Mouse (Mus musculus) neural tube, embryonic 12.5 days (tissue): ENCODE measurements at regions not wholly inside any gene's neighbourhood (a gene's known extent, or its start where the extent isn't known, plus 50 kb on each side); places are given as distances from the start of the nearest gene placed in this dataset. TPM values are rescaled to one million over a fixed set of nuclear protein-coding genes. Genes with fewer than 3 reads are reported as not detected.

ENCODE experiments used
- ATAC-seq: fragments of 200-750 bp; cut with Nextera tagmentation; 2 replicates; pipeline ENCODE4 v1.8.0; 2017; ENCODE audit warnings: low read depth, mild to moderate bottlenecking, moderate TSS enrichment, moderate library complexity; ENCODE audit not compliant: low FRiP score
- H3K27ac ChIP-seq: fragments of 300-500 bp; sonication (generic); 2 replicates; pipeline ENCODE4 v1.5.1; 2016
- H3K27me3 ChIP-seq: fragments of 300-500 bp; sonication (generic); replicated peaks from 2 replicates; pipeline ENCODE4 v1.6.1; 2016; ENCODE audit warnings: mild to moderate bottlenecking
- H3K36me3 ChIP-seq: fragments of 300-500 bp; sonication (generic); 2 replicates; pipeline ENCODE4 v1.6.1; 2016; ENCODE audit warnings: mild to moderate bottlenecking
- H3K4me1 ChIP-seq: fragments of 300-500 bp; sonication (generic); 2 replicates; pipeline ENCODE4 v1.6.1; 2016
- H3K4me2 ChIP-seq: fragments of 300-500 bp; sonication (generic); replicated peaks from 2 replicates; pipeline ENCODE4 v1.6.1; 2016; ENCODE audit warnings: mild to moderate bottlenecking
- H3K4me3 ChIP-seq: fragments of 300-500 bp; sonication (generic); 2 replicates; pipeline ENCODE4 v1.5.1; 2016
- H3K9ac ChIP-seq: fragments of 300-500 bp; sonication (generic); 2 replicates; pipeline ENCODE4 v1.6.1; 2016; ENCODE audit warnings: mild to moderate bottlenecking
- H3K9me3 ChIP-seq: fragments of 300-500 bp; sonication (generic); 2 replicates; pipeline ENCODE4 v1.6.1; 2016; ENCODE audit warnings: mild to moderate bottlenecking
- WGBS: fragments of 180-500 bp; shearing (Covaris S2); methylation state at CpG from one replicate; pipeline ENCODE4 v1.1.7; 2016; 5-methylcytosine and 5-hydroxymethylcytosine counted together
- microRNA counts: library from miRNA; unstranded; fragments of <30 nt; microRNA quantifications from one replicate; lab custom pipeline; 2017
- microRNA-seq: library from miRNA; unstranded; fragments of <30 nt; microRNA quantifications from one replicate; pipeline ENCODE4, GENCODE M21; 2017

- Histone ChIP-seq H3K27me3 (no peaks in the 10 kb centered on the region), H3K9ac (no peak overlapping the region), H3K4me2 (no peak overlapping the region), H3K9me3 (no peaks in the 10 kb centered on the region), H3K4me3 (no peak overlapping the region), H3K36me3 (no peaks in the 10 kb centered on the region), H3K4me1 (0 out of 2 replicates have a peak, but pooled peaks cover 2% of the 10 kb centered on the region), H3K27ac (no peak overlapping the region)
- 32% methylated on average over 10 of the region's 10 CpGs for WGBS
- 0 out of 2 replicates have a peak, but pooled peaks have one; percentile 29 for ATAC-seq
These were observed 112.6 kb upstream of the Tll1 start for GRCm38 (mm10) chr8:64318524-64319219.

- no peak for ATAC-seq
- Histone ChIP-seq H3K27ac (no peak overlapping the region), H3K27me3 (no peaks in the 10 kb centered on the region), H3K4me1 (0 out of 2 replicates have a peak, but pooled peaks cover 2% of the 10 kb centered on the region), H3K9ac (no peak overlapping the region), H3K36me3 (no peaks in the 10 kb centered on the region), H3K9me3 (no peaks in the 10 kb centered on the region), H3K4me3 (no peak overlapping the region), H3K4me2 (no peak overlapping the region)
These were observed 111.7 kb upstream of the Tll1 start for GRCm38 (mm10) chr8:64317815-64318214.

- no peaks in the 10 kb centered on the region for H3K27me3 ChIP-seq
- H3K9ac ChIP-seq: no peak overlapping the region
- 92% methylated on average over 1 of the region's 1 CpGs for WGBS
- no peak overlapping the region for H3K4me2 ChIP-seq
- no peak overlapping the region for H3K27ac ChIP-seq
- no peak overlapping the region for H3K4me3 ChIP-seq
- H3K9me3 ChIP-seq: no peaks in the 10 kb centered on the region
- H3K36me3 ChIP-seq: no peaks in the 10 kb centered on the region
- ATAC-seq: no peak
- no peaks in the 10 kb centered on the region for H3K4me1 ChIP-seq
These were observed 101.9 kb upstream of the Tll1 start for GRCm38 (mm10) chr8:64307995-64308394.

GRCm38 (mm10) chr8:64282806-64283205 lies 76.7 kb upstream of the Tll1 start:
- H3K9me3 ChIP-seq: no peaks in the 10 kb centered on the region
- H3K27ac ChIP-seq: no peak overlapping the region
- no peak for ATAC-seq
- H3K4me1 ChIP-seq: no peaks in the 10 kb centered on the region
- no peaks in the 10 kb centered on the region for H3K36me3 ChIP-seq
- no peak overlapping the region for H3K9ac ChIP-seq
- H3K4me3 ChIP-seq: no peak overlapping the region
- no peak overlapping the region for H3K4me2 ChIP-seq
- H3K27me3 ChIP-seq: no peaks in the 10 kb centered on the region
- 90% methylated on average over 6 of the region's 6 CpGs for WGBS

GRCm38 (mm10) chr8:64281598-64281997 lies 75.5 kb upstream of the Tll1 start:
- H3K4me2 ChIP-seq: no peak overlapping the region
- H3K27me3 ChIP-seq: no peaks in the 10 kb centered on the region
- no peak for ATAC-seq
- no peak overlapping the region for H3K27ac ChIP-seq
- H3K4me1 ChIP-seq: no peaks in the 10 kb centered on the region
- no peak overlapping the region for H3K9ac ChIP-seq
- no peaks in the 10 kb centered on the region for H3K36me3 ChIP-seq
- H3K4me3 ChIP-seq: no peak overlapping the region
- H3K9me3 ChIP-seq: no peaks in the 10 kb centered on the region
- WGBS: 70% methylated on average over 3 of the region's 3 CpGs

- no peak overlapping the region for H3K9ac ChIP-seq
- no peak overlapping the region for H3K27ac ChIP-seq
- no peak overlapping the region for H3K4me2 ChIP-seq
- ATAC-seq: no peak
- H3K4me1 ChIP-seq: no peaks in the 10 kb centered on the region
- H3K9me3 ChIP-seq: no peaks in the 10 kb centered on the region
- no peak overlapping the region for H3K4me3 ChIP-seq
- no peaks in the 10 kb centered on the region for H3K27me3 ChIP-seq
- H3K36me3 ChIP-seq: no peaks in the 10 kb centered on the region
These were observed 74.3 kb upstream of the Tll1 start for GRCm38 (mm10) chr8:64280391-64280790.

GRCm38 (mm10) chr8:64276058-64276457 lies 70.0 kb upstream of the Tll1 start:
- Histone ChIP-seq H3K9ac (no peak overlapping the region), H3K4me2 (no peak overlapping the region), H3K36me3 (no peaks in the 10 kb centered on the region), H3K9me3 (no peaks in the 10 kb centered on the region), H3K27me3 (no peaks in the 10 kb centered on the region), H3K4me3 (no peak overlapping the region), H3K27ac (no peak overlapping the region), H3K4me1 (no peaks in the 10 kb centered on the region)
- WGBS: 52% methylated on average over 6 of the region's 6 CpGs
- ATAC-seq: no peak

- WGBS: 85% methylated on average over 6 of the region's 6 CpGs
- H3K9me3 ChIP-seq: no peaks in the 10 kb centered on the region
- H3K4me1 ChIP-seq: no peaks in the 10 kb centered on the region
- H3K36me3 ChIP-seq: no peaks in the 10 kb centered on the region
- no peak overlapping the region for H3K4me2 ChIP-seq
- ATAC-seq: no peak
- no peak overlapping the region for H3K27ac ChIP-seq
- no peak overlapping the region for H3K4me3 ChIP-seq
- H3K9ac ChIP-seq: no peak overlapping the region
- no peaks in the 10 kb centered on the region for H3K27me3 ChIP-seq
These were observed 59.4 kb upstream of the Tll1 start for GRCm38 (mm10) chr8:64265304-64265945.

MicroRNAs encoded in the stretch of these regions (microRNA counts, 519-probe panel; counts per million panel counts)
- microRNA mmu-miR-710 (lab: Ali Mortazavi, UCI): 342 counts per million, percentile 67 among the panel's probes with 10 or more counts

Small RNA genes in the stretch of these regions (microRNA-seq; reads per million reads assigned to microRNA genes)
- not detected for gene Mir710
